Mouse (Mus musculus): ENCODE results near the gene Rap1b.

DNA sequence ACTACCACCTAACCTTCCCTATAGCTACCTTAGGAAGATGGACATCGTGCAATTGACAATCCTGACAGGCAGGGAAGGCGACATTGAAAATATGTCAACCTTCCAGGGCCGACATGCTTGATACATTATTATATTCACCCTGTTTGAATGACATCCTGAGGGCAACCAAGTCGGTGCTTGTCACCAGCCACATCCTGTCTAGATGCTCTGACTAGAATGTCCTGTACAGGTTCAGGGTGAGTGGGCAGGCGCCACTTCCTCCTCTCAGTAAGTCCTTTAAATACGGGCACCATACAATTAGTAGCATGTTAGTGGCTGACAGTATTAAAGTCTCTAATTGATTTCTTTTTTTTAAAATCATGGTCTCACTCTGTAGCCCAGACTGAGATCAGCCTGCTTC lies 37.8 kb downstream of the Rap1b start:
- no peak for TF ChIP-seq EP300 (optimal IDR thresholded peaks at IDR 0.05)
- TF ChIP-seq CTCF (IDR thresholded peaks at IDR 0.05; ENCODE audit: low read depth): no peak

Measured in stomach, postnatal 0 days (tissue).